Mouse (Mus musculus): ENCODE measurements around the gene Tcp11l1. TPM values are rescaled to one million over a fixed set of nuclear protein-coding genes. Genes with fewer than 3 reads are reported as not detected.
A peak's percentile ranks its signal among the peaks of the same experiment; 100 is the strongest.

The Tcp11l1 gene
- polyA plus RNA-seq, 1 experiment from 2014 or later = 52.7 TPM

GRCm38 (mm10) chr2:104741015-104741758 is 29.2 kb upstream of the Tcp11l1 start:
- Histone ChIP-seq H3K27me3 (replicated peaks; ENCODE audit: control insufficient read depth, insufficient read depth, low read length) (no peaks in the 10 kb centered on the region), H3K9ac (ENCODE audit: low read length) (no peak overlapping the region; the same call in 1 of the 2 replicates), H3K4me3 (ENCODE audit: low read depth, low read length) (0 out of 2 replicates have a peak overlapping the region, but pooled peaks have one; percentile 0), H3K27ac (ENCODE audit: low read depth, low read length) (no peak overlapping the region), H3K9me3 (replicated peaks; ENCODE audit: control insufficient read depth, low read length) (no peaks in the 10 kb centered on the region), H3K4me2 (ENCODE audit: low read length) (peak overlapping the region; percentile 99), H3K4me1 (ENCODE audit: control insufficient read depth, insufficient read depth, low read length) (peaks cover 19% of the 10 kb centered on the region), H3K36me3 (ENCODE audit: control insufficient read depth, insufficient read depth, low read length) (no peaks in the 10 kb centered on the region)
- WGBS = 12% methylated on average over 7 of the region's 7 CpGs
- ATAC-seq = peak; percentile 60
- peak; percentile 65 for DNase-seq (ENCODE audit: low spot score)

- ATAC-seq = no peak
- 43% methylated on average over 7 of the region's 7 CpGs for WGBS
- H3K27me3 ChIP-seq (replicated peaks; ENCODE audit: control insufficient read depth, insufficient read depth, low read length) = no peaks in the 10 kb centered on the region
- H3K9me3 ChIP-seq (replicated peaks; ENCODE audit: control insufficient read depth, low read length) = no peaks in the 10 kb centered on the region
- H3K36me3 ChIP-seq (ENCODE audit: control insufficient read depth, insufficient read depth, low read length) = no peaks in the 10 kb centered on the region
- no peak for DNase-seq (ENCODE audit: low spot score)
- peaks cover 19% of the 10 kb centered on the region for H3K4me1 ChIP-seq (ENCODE audit: control insufficient read depth, insufficient read depth, low read length)
- H3K27ac ChIP-seq (ENCODE audit: low read depth, low read length) = no peak overlapping the region
- H3K9ac ChIP-seq (ENCODE audit: low read length) = no peak overlapping the region
- H3K4me2 ChIP-seq (ENCODE audit: low read length) = peak overlapping the region; percentile 99; the same call in 1 of the 2 replicates
- H3K4me3 ChIP-seq (ENCODE audit: low read depth, low read length) = 0 out of 2 replicates have a peak overlapping the region, but pooled peaks have one; percentile 0
These were observed 28.4 kb upstream of the Tcp11l1 start for GRCm38 (mm10) chr2:104740248-104740949.

- Histone ChIP-seq H3K4me2 (ENCODE audit: low read length) (no peak overlapping the region), H3K9ac (ENCODE audit: low read length) (no peak overlapping the region), H3K36me3 (ENCODE audit: control insufficient read depth, insufficient read depth, low read length) (no peaks in the 10 kb centered on the region), H3K4me1 (ENCODE audit: control insufficient read depth, insufficient read depth, low read length) (peaks cover 19% of the 10 kb centered on the region), H3K4me3 (ENCODE audit: low read depth, low read length) (no peak overlapping the region), H3K27ac (ENCODE audit: low read depth, low read length) (no peak overlapping the region), H3K9me3 (replicated peaks; ENCODE audit: control insufficient read depth, low read length) (no peaks in the 10 kb centered on the region), H3K27me3 (replicated peaks; ENCODE audit: control insufficient read depth, insufficient read depth, low read length) (no peaks in the 10 kb centered on the region)
- 97% methylated on average over 2 of the region's 2 CpGs for WGBS
- DNase-seq (ENCODE audit: low spot score) = no peak
- no peak for ATAC-seq
These were observed 27.7 kb upstream of the Tcp11l1 start for GRCm38 (mm10) chr2:104739691-104740090.

GRCm38 (mm10) chr2:104736241-104736640 is 24.3 kb upstream of the Tcp11l1 start:
- Histone ChIP-seq H3K27me3 (replicated peaks; ENCODE audit: control insufficient read depth, insufficient read depth, low read length) (no peaks in the 10 kb centered on the region), H3K9ac (ENCODE audit: low read length) (no peak overlapping the region), H3K4me3 (ENCODE audit: low read depth, low read length) (no peak overlapping the region), H3K36me3 (ENCODE audit: control insufficient read depth, insufficient read depth, low read length) (no peaks in the 10 kb centered on the region), H3K9me3 (replicated peaks; ENCODE audit: control insufficient read depth, low read length) (no peaks in the 10 kb centered on the region), H3K4me1 (ENCODE audit: control insufficient read depth, insufficient read depth, low read length) (peaks cover 4% of the 10 kb centered on the region; the same call in 1 of the 2 replicates), H3K27ac (ENCODE audit: low read depth, low read length) (no peak overlapping the region), H3K4me2 (ENCODE audit: low read length) (no peak overlapping the region)
- no peak for ATAC-seq
- 63% methylated on average over 7 of the region's 7 CpGs for WGBS
- DNase-seq (ENCODE audit: low spot score) = peak; percentile 40

GRCm38 (mm10) chr2:104732562-104733256 is 20.7 kb upstream of the Tcp11l1 start:
- H3K27me3 ChIP-seq (replicated peaks; ENCODE audit: control insufficient read depth, insufficient read depth, low read length) = no peaks in the 10 kb centered on the region
- H3K4me3 ChIP-seq (ENCODE audit: low read depth, low read length) = no peak overlapping the region
- H3K4me2 ChIP-seq (ENCODE audit: low read length) = no peak overlapping the region
- H3K9ac ChIP-seq (ENCODE audit: low read length) = no peak overlapping the region
- no peak overlapping the region for H3K27ac ChIP-seq (ENCODE audit: low read depth, low read length)
- WGBS = 53% methylated on average over 7 of the region's 7 CpGs
- H3K4me1 ChIP-seq (ENCODE audit: control insufficient read depth, insufficient read depth, low read length) = no peaks in the 10 kb centered on the region
- no peaks in the 10 kb centered on the region for H3K9me3 ChIP-seq (replicated peaks; ENCODE audit: control insufficient read depth, low read length)
- H3K36me3 ChIP-seq (ENCODE audit: control insufficient read depth, insufficient read depth, low read length) = no peaks in the 10 kb centered on the region
- DNase-seq (ENCODE audit: low spot score) = peak; percentile 37
- ATAC-seq = no peak

- Histone ChIP-seq H3K27me3 (replicated peaks; ENCODE audit: control insufficient read depth, insufficient read depth, low read length) (no peaks in the 10 kb centered on the region), H3K27ac (ENCODE audit: low read depth, low read length) (no peak overlapping the region), H3K4me3 (ENCODE audit: low read depth, low read length) (no peak overlapping the region), H3K36me3 (ENCODE audit: control insufficient read depth, insufficient read depth, low read length) (no peaks in the 10 kb centered on the region), H3K4me2 (ENCODE audit: low read length) (no peak overlapping the region), H3K9me3 (replicated peaks; ENCODE audit: control insufficient read depth, low read length) (no peaks in the 10 kb centered on the region), H3K9ac (ENCODE audit: low read length) (no peak overlapping the region), H3K4me1 (ENCODE audit: control insufficient read depth, insufficient read depth, low read length) (no peaks in the 10 kb centered on the region)
- no peak for ATAC-seq
- whole genome bisulfite sequencing = 91% methylated on average over 9 of the region's 9 CpGs
- DNase-seq (ENCODE audit: low spot score) = no peak
These were observed 20.1 kb upstream of the Tcp11l1 start for GRCm38 (mm10) chr2:104732033-104732444.

GRCm38 (mm10) chr2:104727369-104727768 is 15.4 kb upstream of the Tcp11l1 start:
- H3K36me3 ChIP-seq (ENCODE audit: control insufficient read depth, insufficient read depth, low read length) = no peaks in the 10 kb centered on the region
- no peak overlapping the region for H3K27ac ChIP-seq (ENCODE audit: low read depth, low read length)
- no peak overlapping the region for H3K4me3 ChIP-seq (ENCODE audit: low read depth, low read length)
- WGBS = 36% methylated on average over 1 of the region's 1 CpGs
- no peak overlapping the region for H3K9ac ChIP-seq (ENCODE audit: low read length)
- no peaks in the 10 kb centered on the region for H3K4me1 ChIP-seq (ENCODE audit: control insufficient read depth, insufficient read depth, low read length)
- ATAC-seq = no peak
- DNase-seq (ENCODE audit: low spot score) = no peak
- H3K4me2 ChIP-seq (ENCODE audit: low read length) = no peak overlapping the region
- no peaks in the 10 kb centered on the region for H3K9me3 ChIP-seq (replicated peaks; ENCODE audit: control insufficient read depth, low read length)
- H3K27me3 ChIP-seq (replicated peaks; ENCODE audit: control insufficient read depth, insufficient read depth, low read length) = no peaks in the 10 kb centered on the region

- Histone ChIP-seq H3K4me3 (ENCODE audit: low read depth, low read length) (no peak overlapping the region), H3K9me3 (replicated peaks; ENCODE audit: control insufficient read depth, low read length) (no peaks in the 10 kb centered on the region), H3K9ac (ENCODE audit: low read length) (no peak overlapping the region), H3K4me2 (ENCODE audit: low read length) (no peak overlapping the region), H3K4me1 (ENCODE audit: control insufficient read depth, insufficient read depth, low read length) (no peaks in the 10 kb centered on the region), H3K27ac (ENCODE audit: low read depth, low read length) (no peak overlapping the region), H3K36me3 (ENCODE audit: control insufficient read depth, insufficient read depth, low read length) (no peaks in the 10 kb centered on the region), H3K27me3 (replicated peaks; ENCODE audit: control insufficient read depth, insufficient read depth, low read length) (no peaks in the 10 kb centered on the region)
- ATAC-seq (no peak), DNase-seq (ENCODE audit: low spot score) (no peak)
- 92% methylated on average over 3 of the region's 3 CpGs for whole genome bisulfite sequencing
These were observed 10.1 kb upstream of the Tcp11l1 start for GRCm38 (mm10) chr2:104722021-104722420.

Data from forebrain, embryonic 14.5 days (tissue).